Mouse (Mus musculus) stomach, postnatal 0 days (tissue): Measurements from ENCODE around the gene Eif2a. TPM values are rescaled to one million over a fixed set of nuclear protein-coding genes. Genes with fewer than 3 reads are reported as not detected.

Experiments
- ATAC-seq: fragments of 200-750 bp; cut with Nextera tagmentation; 2 replicates; pipeline ENCODE4 v1.8.0; 2017; ENCODE audit not compliant: low FRiP score, low TSS enrichment
- DNase-seq: peaks from one replicate; pipeline ENCODE4 v3.0.0-alpha.2; 2016; ENCODE audit warnings: low spot score
- H3K27ac ChIP-seq: fragments of 300-500 bp; sonication (generic); replicated peaks from 2 replicates; pipeline ENCODE4 v1.5.1; 2014; ENCODE audit warnings: mild to moderate bottlenecking, control low read depth
- H3K27me3 ChIP-seq: fragments of 300-500 bp; sonication (generic); 2 replicates; pipeline ENCODE4 v1.6.1; 2014; ENCODE audit warnings: low read length; ENCODE audit not compliant: control insufficient read depth, insufficient read depth
- H3K36me3 ChIP-seq: fragments of 300-500 bp; sonication (generic); 2 replicates; pipeline ENCODE4 v1.6.1; 2014; ENCODE audit warnings: low read length, mixed read lengths; ENCODE audit not compliant: control insufficient read depth, insufficient read depth
- H3K4me1 ChIP-seq: fragments of 300-500 bp; sonication (generic); replicated peaks from 2 replicates; pipeline ENCODE4 v1.6.1; 2014; ENCODE audit warnings: antibody characterized with exemption; ENCODE audit not compliant: control insufficient read depth, insufficient read depth
- H3K4me2 ChIP-seq: fragments of 300-500 bp; sonication (generic); replicated peaks from 2 replicates; pipeline ENCODE4 v1.6.1; 2014; ENCODE audit warnings: low read depth, mild to moderate bottlenecking, control low read depth, moderate library complexity
- H3K4me3 ChIP-seq: fragments of 300-500 bp; sonication (generic); 2 replicates; pipeline ENCODE4 v1.5.1; 2014; ENCODE audit warnings: low read depth, low read length, control low read depth
- H3K9ac ChIP-seq: fragments of 300-500 bp; sonication (generic); 2 replicates; pipeline ENCODE4 v1.6.1; 2014; ENCODE audit warnings: mild to moderate bottlenecking, low read length, control low read depth, mixed read lengths
- H3K9me3 ChIP-seq: fragments of 300-500 bp; sonication (generic); 2 replicates; pipeline ENCODE4 v1.6.1; 2016; ENCODE audit warnings: low read length; ENCODE audit not compliant: control insufficient read depth
- CTCF ChIP-seq: IDR thresholded peaks from 2 replicates; pipeline ENCODE4 v1.5.1; 2016; ENCODE audit warnings: antibody characterized with exemption, low read depth, mild to moderate bottlenecking, moderate library complexity
- EP300 ChIP-seq: optimal IDR thresholded peaks from 2 replicates; pipeline ENCODE3; 2016; ENCODE audit warnings: antibody characterized with exemption
- WGBS: fragments of 180-500 bp; shearing (Covaris S2); extraction: QIAGEN DNeasy Blood & Tissue Kit; methylation state at CpG from one replicate; pipeline ENCODE4 v1.1.7; 2014; 5-methylcytosine and 5-hydroxymethylcytosine counted together
- polyA plus RNA-seq: library from polyadenylated mRNA; unstranded; fragments of >200 nt; fragmentation: Nextera tagmentation; extraction: Ambion mirVana; gene quantifications from 2 replicates; pipeline ENCODE4 v1.2.1, GENCODE M21; 2015

The Eif2a gene
- polyA plus RNA-seq, 1 experiment from 2014 or later, result 28.4 TPM

DNA sequence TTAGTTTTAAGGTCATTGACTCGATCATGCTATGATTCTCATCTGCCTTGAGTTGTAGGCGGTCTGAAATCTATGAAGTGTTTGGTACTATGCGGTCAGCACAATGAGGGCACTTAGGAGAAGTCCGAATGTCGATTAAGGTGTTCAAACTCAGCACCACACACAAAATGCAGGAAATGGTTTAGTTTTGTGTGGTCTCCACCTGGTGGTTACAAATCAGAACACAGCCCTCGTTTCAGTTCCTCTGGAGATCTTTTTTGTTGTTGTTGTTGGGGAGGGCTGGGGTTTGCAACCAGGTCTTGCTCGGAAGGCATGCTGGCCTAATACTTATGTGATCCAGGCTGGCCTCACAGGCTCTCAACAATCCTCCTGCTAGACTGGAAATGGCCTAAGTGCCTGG is 34.8 kb upstream of the Eif2a start:
- Histone ChIP-seq H3K27ac (no peak overlapping the region), H3K4me2 (no peak overlapping the region), H3K9me3 (no peaks in the 10 kb centered on the region), H3K9ac (no peak overlapping the region), H3K27me3 (no peaks in the 10 kb centered on the region), H3K4me3 (no peak overlapping the region), H3K4me1 (no peaks in the 10 kb centered on the region), H3K36me3 (no peaks in the 10 kb centered on the region)
- ATAC-seq, result no peak
- DNase-seq, result no peak
- WGBS, result 67% methylated on average over 7 of the region's 7 CpGs
- TF ChIP-seq CTCF, result peak; percentile 76
- TF ChIP-seq EP300, result no peak

DNA sequence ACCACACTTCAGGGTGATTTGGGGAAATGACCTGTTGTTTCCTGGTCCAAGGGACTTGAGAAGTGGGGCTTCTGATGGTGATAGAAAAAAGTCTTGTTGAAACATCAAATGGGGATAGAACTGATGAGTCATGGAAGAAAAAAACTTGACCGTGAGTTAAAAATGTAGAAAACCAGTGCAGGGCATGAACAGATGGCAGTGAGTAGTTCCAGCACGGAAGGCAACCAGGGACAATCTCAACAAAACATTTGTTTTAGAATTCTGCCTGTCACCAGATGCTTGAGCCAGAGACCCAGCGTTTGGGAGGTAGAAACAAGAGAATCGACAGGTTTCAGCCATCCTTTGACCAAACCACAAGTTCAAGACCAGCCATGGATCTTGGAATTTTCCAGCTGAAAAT is 32.0 kb upstream of the Eif2a start:
- WGBS, result 77% methylated on average over 4 of the region's 4 CpGs
- Histone ChIP-seq H3K4me3 (no peak overlapping the region), H3K36me3 (no peaks in the 10 kb centered on the region), H3K4me2 (no peak overlapping the region), H3K9me3 (no peaks in the 10 kb centered on the region), H3K27me3 (no peaks in the 10 kb centered on the region), H3K27ac (no peak overlapping the region), H3K4me1 (no peaks in the 10 kb centered on the region), H3K9ac (no peak overlapping the region)
- DNase-seq, result no peak
- ATAC-seq, result no peak
- TF ChIP-seq CTCF (no peak), EP300 (no peak)

DNA sequence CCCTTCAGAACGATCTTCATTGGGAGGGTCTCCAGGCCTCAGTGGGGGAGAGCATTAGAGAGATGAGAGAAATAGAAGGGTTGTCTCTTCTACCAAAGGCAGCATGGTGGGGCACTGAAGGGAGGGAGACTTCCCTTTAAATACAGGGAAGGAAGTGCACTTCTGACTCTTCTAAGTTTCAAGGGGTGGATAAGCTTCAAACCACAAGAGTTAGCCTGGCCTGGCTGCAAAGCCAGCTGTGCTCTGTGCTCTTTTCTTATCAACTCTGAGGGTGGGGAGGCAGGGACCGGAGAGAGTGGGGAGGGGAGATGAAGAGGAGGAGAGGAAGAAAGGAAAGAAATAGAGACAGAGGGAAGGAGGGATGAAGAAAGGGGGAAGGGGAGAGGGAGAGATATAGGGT is 23.7 kb upstream of the Eif2a start:
- H3K4me1 ChIP-seq, result no peaks in the 10 kb centered on the region
- H3K9me3 ChIP-seq, result no peaks in the 10 kb centered on the region
- DNase-seq, result no peak
- 50% methylated on average over 2 of the region's 2 CpGs for whole genome bisulfite sequencing
- H3K27ac ChIP-seq, result no peak overlapping the region
- ATAC-seq, result no peak
- H3K36me3 ChIP-seq, result no peaks in the 10 kb centered on the region
- H3K9ac ChIP-seq, result no peak overlapping the region
- no peak overlapping the region for H3K4me2 ChIP-seq
- TF ChIP-seq CTCF, result no peak
- no peak for TF ChIP-seq EP300
- H3K4me3 ChIP-seq, result no peak overlapping the region
- H3K27me3 ChIP-seq, result no peaks in the 10 kb centered on the region

DNA sequence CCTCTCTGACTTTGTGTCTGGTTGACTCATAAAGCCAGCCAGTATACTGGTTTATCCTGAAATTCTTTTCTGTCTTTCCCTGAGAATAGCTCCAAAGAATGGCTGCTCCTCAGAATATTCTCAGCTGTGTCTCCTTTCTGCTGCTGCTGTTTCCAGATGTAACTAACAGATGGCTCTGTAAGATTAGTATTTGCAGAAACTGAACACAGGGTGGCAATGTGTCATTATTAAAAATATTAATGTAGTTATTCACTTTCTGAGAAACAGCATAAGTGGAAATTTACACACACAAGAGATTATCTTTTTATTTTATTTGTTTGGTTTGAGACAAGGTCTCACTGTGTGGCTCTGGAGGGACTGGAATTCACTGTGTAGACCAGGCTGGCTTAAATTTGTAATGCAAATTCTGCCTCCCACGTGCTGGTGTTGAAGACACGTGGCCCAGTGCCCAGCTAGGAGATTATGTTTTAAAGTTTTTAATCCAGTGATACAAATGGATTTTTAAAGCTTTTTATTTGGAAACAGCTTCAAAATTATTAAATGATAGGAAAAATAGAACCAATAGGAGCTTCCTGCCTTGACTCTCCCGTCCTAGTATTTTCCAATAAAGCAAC is 21.8 kb upstream of the Eif2a start:
- no peak overlapping the region for H3K9ac ChIP-seq
- no peak overlapping the region for H3K27ac ChIP-seq
- TF ChIP-seq EP300 (no peak), CTCF (peak; percentile 39)
- no peaks in the 10 kb centered on the region for H3K9me3 ChIP-seq
- ATAC-seq, result no peak
- H3K4me3 ChIP-seq, result no peak overlapping the region
- 41% methylated on average over 3 of the region's 3 CpGs for WGBS
- no peaks in the 10 kb centered on the region for H3K27me3 ChIP-seq
- H3K4me2 ChIP-seq, result no peak overlapping the region
- no peak for DNase-seq
- no peaks in the 10 kb centered on the region for H3K36me3 ChIP-seq
- H3K4me1 ChIP-seq, result no peaks in the 10 kb centered on the region

DNA sequence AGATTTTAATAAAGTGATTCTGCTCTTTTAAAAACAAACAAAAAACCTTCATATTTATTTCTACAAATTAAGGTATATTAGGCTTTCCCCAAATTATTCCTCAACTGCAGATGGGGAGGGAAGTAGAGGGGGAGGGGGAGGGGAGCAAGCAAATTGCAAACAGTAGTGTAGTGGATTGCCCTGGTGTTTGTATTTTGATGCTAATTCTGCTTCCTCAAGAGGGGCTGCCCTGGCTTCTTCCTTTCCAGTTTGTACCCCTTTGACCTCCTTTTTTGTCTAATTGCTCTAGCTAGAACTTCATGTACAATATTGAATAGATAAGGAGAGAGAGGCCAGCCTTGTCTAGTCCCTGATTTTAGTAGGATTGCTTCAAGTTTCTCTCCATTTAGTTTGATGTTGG is 20.9 kb upstream of the Eif2a start:
- Histone ChIP-seq H3K36me3 (no peaks in the 10 kb centered on the region), H3K27ac (no peak overlapping the region), H3K27me3 (no peaks in the 10 kb centered on the region), H3K9ac (no peak overlapping the region), H3K4me3 (no peak overlapping the region), H3K4me1 (no peaks in the 10 kb centered on the region), H3K4me2 (no peak overlapping the region), H3K9me3 (no peaks in the 10 kb centered on the region)
- ATAC-seq (no peak), DNase-seq (no peak)
- TF ChIP-seq CTCF, result no peak

DNA sequence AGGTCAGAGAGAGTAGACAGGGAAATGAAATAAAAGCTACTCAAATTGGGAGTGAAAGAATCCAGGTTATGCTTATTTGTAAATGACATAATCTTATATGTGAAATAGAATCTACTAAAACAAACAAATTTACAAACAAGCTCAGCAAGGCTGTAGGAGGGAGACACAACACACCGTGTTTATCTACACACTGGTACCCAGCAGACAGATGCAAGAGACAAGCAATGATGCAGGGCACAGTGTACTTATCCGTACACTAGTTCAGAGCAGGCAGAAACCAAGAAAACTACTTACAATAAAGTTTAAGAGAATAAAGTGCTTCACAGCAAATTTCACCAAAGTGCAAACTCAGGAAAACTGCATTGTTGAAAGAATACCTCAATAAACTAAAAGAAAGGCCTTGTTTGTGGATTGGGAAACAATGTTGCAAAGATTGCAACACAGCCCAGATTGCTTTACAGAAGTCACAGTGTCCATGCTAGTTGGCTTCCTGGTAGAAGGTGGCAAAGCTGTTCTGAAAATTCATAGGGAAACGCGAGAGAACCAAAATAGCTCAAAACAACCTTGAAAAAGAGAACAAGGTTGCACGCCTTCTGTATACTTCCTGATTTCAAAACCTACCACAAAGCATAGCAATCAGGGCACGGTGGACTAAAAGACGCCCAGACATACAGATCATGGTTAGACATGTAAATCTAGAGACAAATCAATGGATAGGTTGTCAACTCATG is 17.4 kb upstream of the Eif2a start:
- Histone ChIP-seq H3K4me1 (no peaks in the 10 kb centered on the region), H3K9me3 (no peaks in the 10 kb centered on the region), H3K27me3 (no peaks in the 10 kb centered on the region), H3K27ac (no peak overlapping the region), H3K4me3 (no peak overlapping the region), H3K4me2 (no peak overlapping the region), H3K36me3 (no peaks in the 10 kb centered on the region), H3K9ac (no peak overlapping the region)
- no peak for TF ChIP-seq CTCF
- TF ChIP-seq EP300, result no peak
- WGBS, result 85% methylated on average over 7 of the region's 7 CpGs
- ATAC-seq (no peak), DNase-seq (no peak)
